Mouse (Mus musculus): ENCODE results near the gene Mast3.

DNA sequence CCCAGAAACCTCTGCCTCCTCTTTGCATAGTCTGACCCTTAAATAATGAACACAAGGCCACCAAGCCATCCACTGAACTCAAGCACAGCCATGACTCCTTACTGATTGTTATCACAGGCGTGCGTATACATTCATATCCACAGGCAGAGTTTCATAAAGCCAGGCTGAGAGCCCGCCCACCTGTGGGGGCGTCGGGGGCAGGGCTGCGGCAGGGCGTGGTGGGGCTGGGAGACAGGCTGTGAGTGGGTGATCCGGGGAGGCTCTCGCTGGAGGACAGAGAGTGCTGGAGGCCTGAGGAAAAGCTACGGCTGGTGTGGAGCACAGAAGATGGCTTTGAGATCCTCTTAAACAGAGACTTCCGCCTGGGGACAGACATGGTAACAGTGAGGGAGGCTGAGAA, 24.8 kb downstream of the Mast3 start:
- TF ChIP-seq CTCF (IDR thresholded peaks at IDR 0.05; ENCODE audit: low read depth), result no peak
- TF ChIP-seq EP300 (optimal IDR thresholded peaks at IDR 0.05), result no peak
